Mouse (Mus musculus) G1E (cell line): ENCODE measurements around the gene N4bp3. TPM values are rescaled to one million over a fixed set of nuclear protein-coding genes. Genes with fewer than 3 reads are reported as not detected.

Experiments used
- ATAC-seq: 2 replicates; pipeline ENCODE4 v1.8.0; 2016; ENCODE audit warnings: mild to moderate bottlenecking; ENCODE audit not compliant: insufficient number of reproducible peaks, poor library complexity, low FRiP score, severe bottlenecking; ENCODE audit errors: extremely low read depth
- DNase-seq: peaks from one replicate; pipeline ENCODE4 v3.0.0; 2012; ENCODE audit warnings: low spot score
- H3K27me3 ChIP-seq: 2 replicates; pipeline ENCODE4 v1.6.1; 2012; ENCODE audit warnings: mild to moderate bottlenecking, low read length, inconsistent platforms; ENCODE audit not compliant: insufficient read depth
- H3K36me3 ChIP-seq: replicated peaks from 2 replicates; pipeline ENCODE3; 2012; ENCODE audit warnings: mild to moderate bottlenecking, inconsistent platforms
- H3K4me1 ChIP-seq: 2 replicates; pipeline ENCODE4 v1.6.1; 2012; ENCODE audit warnings: low read depth, low read length, inconsistent platforms, mixed read lengths; ENCODE audit not compliant: insufficient read depth
- H3K4me3 ChIP-seq: 2 replicates; pipeline ENCODE4 v1.5.1; 2012; ENCODE audit warnings: low read depth, mild to moderate bottlenecking, inconsistent platforms, low read length, moderate library complexity, mixed read lengths
- H3K9me3 ChIP-seq: replicated peaks from 2 replicates; pipeline ENCODE4 v1.6.1; 2012; ENCODE audit warnings: inconsistent platforms
- CTCF ChIP-seq: IDR thresholded peaks from 2 replicates; pipeline ENCODE4 v1.5.1; 2012; ENCODE audit warnings: low read depth, low read length, inconsistent platforms, mixed read lengths
- GATA1 ChIP-seq: IDR thresholded peaks from 2 replicates; pipeline ENCODE4 v1.6.1; 2012; ENCODE audit warnings: borderline replicate concordance, low read length, inconsistent platforms, mixed read lengths
- GATA2 ChIP-seq: IDR thresholded peaks from 2 replicates; pipeline ENCODE4 v1.6.1; 2012; ENCODE audit warnings: low read depth, low read length, inconsistent platforms, borderline replicate concordance
- POLR2AphosphoS5 ChIP-seq: IDR thresholded peaks from 2 replicates; pipeline ENCODE4 v1.6.1; 2012; ENCODE audit warnings: low read depth, low read length, inconsistent platforms; ENCODE audit not compliant: insufficient replicate concordance
- TAL1 ChIP-seq: conservative IDR thresholded peaks from 2 replicates; pipeline ENCODE4 v1.6.1; 2012; ENCODE audit warnings: low read depth, low read length, inconsistent platforms, mixed read lengths
- polyA plus RNA-seq: library from polyadenylated mRNA; stranded (reverse); fragments of >175 nt; gene quantifications from 2 replicates; pipeline ENCODE4 v1.2.3, GENCODE M21; 2012
- total RNA-seq, 2 experiments: library from RNA; stranded (forward) in 1 of 2; stranded (reverse) in 1 of 2; fragments of 200-1000 nt in 1 of 2; fragments of >200 nt in 1 of 2; fragmentation: Nextera tagmentation in 1 of 2; gene quantifications; 2 replicates each; pipeline ENCODE4 v1.2.3; 2014 to 2017

N4bp3 gene
- total and polyA plus RNA-seq, 3 experiments: 0.05 to 0.13 TPM; not detected in 1

DNA sequence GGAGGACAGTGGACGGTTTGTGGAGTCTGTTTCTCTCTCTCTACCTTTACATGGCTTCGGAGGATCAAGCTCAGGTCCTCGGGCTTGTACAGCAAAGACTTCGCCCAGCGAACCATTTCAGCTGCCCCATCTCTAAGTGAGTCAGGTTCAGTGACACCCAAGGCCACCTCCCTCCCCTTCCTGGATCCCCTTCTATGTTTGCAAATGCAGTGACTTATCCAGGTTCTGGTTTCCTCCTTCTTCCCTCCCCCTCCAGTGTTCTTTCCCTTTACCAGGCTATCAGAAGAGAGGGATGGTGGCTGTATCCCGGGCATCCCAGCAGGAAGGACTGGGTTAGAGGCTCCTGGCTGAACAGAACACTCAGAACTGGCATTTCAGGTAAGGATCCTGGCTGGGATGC lies 3.1 kb upstream of the N4bp3 start:
- ATAC-seq: no peak
- peaks cover 12% of the 10 kb centered on the region for H3K4me1 ChIP-seq
- H3K36me3 ChIP-seq: no peaks in the 10 kb centered on the region
- H3K4me3 ChIP-seq: no peak overlapping the region; the same call in 1 of the 2 replicates
- H3K9me3 ChIP-seq: peaks cover 9% of the 10 kb centered on the region
- peaks cover 81% of the 10 kb centered on the region for H3K27me3 ChIP-seq
- TF ChIP-seq TAL1 (no peak), GATA1 (no peak), POLR2AphosphoS5 (no peak), GATA2 (no peak), CTCF (no peak)
- no peak for DNase-seq

DNA sequence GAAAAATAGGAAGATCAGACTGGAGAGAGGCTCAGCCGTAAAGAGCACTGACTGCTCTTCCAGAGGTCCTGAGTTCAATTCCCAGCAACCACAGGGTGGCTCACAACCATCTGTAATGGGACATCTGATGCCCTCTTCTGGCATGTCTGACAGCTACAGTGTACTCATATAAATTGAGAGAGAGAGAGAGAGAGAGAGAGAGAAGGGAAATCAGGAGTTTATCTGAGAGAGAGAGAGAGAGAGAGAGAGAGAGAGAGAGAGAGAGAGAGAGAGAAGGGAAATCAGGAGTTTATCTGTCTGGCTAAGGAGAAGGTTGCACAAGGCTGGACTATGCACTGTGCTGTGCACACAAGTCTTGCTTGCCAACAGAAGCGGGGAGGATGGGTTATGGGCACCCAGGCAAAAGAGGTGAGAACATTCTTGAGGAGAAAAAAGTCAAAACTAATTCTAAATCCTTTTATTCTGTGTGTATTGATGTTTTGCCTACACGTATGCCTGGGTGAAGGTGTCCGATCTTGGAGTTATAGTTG lies 2.3 kb upstream of the N4bp3 start:
- Histone ChIP-seq H3K27me3 (peaks cover 79% of the 10 kb centered on the region), H3K4me1 (peaks cover 12% of the 10 kb centered on the region), H3K4me3 (no peak overlapping the region), H3K9me3 (peaks cover 9% of the 10 kb centered on the region), H3K36me3 (no peaks in the 10 kb centered on the region)
- no peak for TF ChIP-seq TAL1
- no peak for TF ChIP-seq POLR2AphosphoS5
- DNase-seq (no peak), ATAC-seq (no peak)

DNA sequence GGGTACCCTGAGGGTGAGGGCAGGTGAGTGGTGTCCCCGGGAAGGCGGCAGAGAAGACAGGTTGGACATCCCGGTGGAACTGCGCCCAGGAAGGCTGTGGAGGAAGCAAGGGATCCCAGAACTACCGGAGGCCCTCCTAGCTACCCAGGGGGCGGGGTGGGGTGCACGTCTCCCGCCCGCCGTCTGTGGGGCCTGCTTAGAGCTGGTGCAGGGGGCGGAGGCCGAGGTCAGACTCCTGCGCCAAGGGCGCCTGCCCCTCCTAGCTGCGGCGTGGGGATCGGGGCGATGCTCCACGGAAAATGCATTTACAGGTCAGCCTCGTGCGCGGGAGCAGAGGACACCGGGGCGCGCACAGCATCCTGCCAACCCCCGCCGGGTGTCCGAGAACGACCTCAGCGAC lies 381 bp downstream of the N4bp3 start:
- DNase-seq (no peak), ATAC-seq (no peak)
- Histone ChIP-seq H3K4me3 (peak overlapping the region; percentile 59; the same call in 1 of the 2 replicates), H3K9me3 (peaks cover 9% of the 10 kb centered on the region), H3K36me3 (no peaks in the 10 kb centered on the region), H3K4me1 (peaks cover 16% of the 10 kb centered on the region), H3K27me3 (peaks cover 81% of the 10 kb centered on the region)
- no peak for TF ChIP-seq CTCF
- TF ChIP-seq TAL1: no peak
- TF ChIP-seq GATA1: no peak
- no peak for TF ChIP-seq POLR2AphosphoS5

DNA sequence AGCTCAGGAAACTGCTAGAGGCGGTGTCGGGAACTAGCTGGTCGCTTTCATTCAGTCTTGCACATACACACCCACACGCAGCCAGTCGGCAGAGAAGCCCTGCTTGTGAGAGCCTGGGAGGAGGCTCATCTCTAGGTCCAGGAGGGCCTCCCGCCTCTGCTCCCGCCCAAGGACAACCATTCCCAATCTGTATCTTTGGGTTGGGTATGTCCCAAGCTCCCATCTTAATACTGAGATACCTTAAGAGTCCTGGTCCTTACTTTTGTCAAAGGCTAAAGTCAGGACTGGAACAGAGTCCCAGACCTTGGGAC lies 798 bp downstream of the N4bp3 start:
- TF ChIP-seq GATA2 (no peak), POLR2AphosphoS5 (no peak), TAL1 (no peak), CTCF (no peak), GATA1 (no peak)
- H3K27me3 ChIP-seq: peaks cover 81% of the 10 kb centered on the region
- no peak for ATAC-seq
- H3K36me3 ChIP-seq: no peaks in the 10 kb centered on the region
- peak overlapping the region; percentile 59; the same call in 1 of the 2 replicates for H3K4me3 ChIP-seq
- no peak for DNase-seq
- peaks cover 16% of the 10 kb centered on the region for H3K4me1 ChIP-seq
- H3K9me3 ChIP-seq: peaks cover 9% of the 10 kb centered on the region

DNA sequence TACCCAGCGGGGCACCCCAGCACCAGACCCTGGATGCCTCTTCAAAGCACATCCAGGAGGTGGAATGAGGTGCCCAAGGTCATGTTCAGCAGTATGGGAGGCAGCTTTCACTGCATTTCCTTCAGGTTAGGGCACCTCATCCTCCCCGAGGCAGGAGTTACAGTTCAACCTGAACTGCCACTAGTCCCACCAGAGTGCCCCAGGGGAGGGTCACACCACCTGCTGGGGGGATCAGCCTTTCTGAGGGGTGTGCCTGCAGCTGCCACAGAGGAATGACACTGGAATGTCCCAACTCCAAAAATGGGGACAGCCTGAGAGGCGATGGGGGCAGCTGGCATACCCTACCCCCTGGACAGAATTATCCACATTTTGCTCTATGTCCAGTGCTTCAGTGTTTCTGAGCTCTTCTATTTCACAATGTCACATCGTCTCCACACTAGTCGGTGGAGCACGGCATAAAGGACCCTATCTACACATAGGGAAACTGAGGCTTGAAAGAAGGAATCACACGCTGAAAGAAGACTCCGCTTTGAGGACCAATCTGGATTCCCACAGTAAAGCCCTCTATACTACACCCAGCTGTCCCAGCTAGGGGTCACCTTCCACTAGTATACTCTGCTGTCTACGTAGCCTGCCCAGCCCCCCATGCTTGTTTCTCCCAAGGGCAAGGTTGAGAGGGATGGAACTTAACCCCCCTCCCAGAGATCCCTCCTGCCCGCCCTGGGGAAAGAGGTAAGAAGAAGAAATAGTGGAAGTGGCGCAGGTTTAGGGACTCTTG lies 1.3 kb downstream of the N4bp3 start:
- Histone ChIP-seq H3K27me3 (peaks cover 81% of the 10 kb centered on the region), H3K4me1 (peaks cover 16% of the 10 kb centered on the region), H3K36me3 (no peaks in the 10 kb centered on the region), H3K9me3 (peaks cover 9% of the 10 kb centered on the region), H3K4me3 (no peak overlapping the region)
- TF ChIP-seq GATA2: no peak
- ATAC-seq (no peak), DNase-seq (no peak)

DNA sequence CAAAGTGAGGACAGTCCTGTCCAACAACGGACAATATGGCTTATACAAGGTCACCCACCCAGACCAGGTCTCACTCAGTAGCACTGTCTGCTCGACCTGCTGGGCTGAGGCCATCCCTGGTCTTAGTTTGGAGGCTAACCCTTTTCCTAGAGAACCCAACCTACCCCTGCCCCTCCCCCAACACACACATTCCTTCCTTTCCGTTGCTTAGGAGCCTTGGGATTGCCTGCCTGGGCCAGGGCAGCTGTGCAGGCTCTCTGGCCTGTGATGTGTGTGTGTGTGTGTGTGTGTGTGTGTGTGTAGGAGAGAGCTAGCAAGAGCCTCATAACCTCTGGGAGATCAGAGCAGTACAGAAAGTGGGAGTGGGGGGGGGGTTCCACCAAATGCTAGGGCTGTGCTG lies 2.1 kb downstream of the N4bp3 start:
- peaks cover 82% of the 10 kb centered on the region for H3K27me3 ChIP-seq

More for the DNA sequence above, 2.1 kb downstream of the N4bp3 start:
- Histone ChIP-seq H3K36me3 (no peaks in the 10 kb centered on the region), H3K9me3 (peaks cover 9% of the 10 kb centered on the region), H3K4me3 (no peak overlapping the region), H3K4me1 (peaks cover 23% of the 10 kb centered on the region)
- TF ChIP-seq TAL1 (no peak), GATA2 (no peak), CTCF (no peak), POLR2AphosphoS5 (no peak), GATA1 (no peak)
- ATAC-seq (no peak), DNase-seq (no peak)
